Mouse (Mus musculus): ENCODE results near the gene Nadk2. TPM values are rescaled to one million over a fixed set of nuclear protein-coding genes. Genes with fewer than 3 reads are reported as not detected.

Nadk2 gene
- polyA plus RNA-seq (2015; fragmentation: Illumina TruSeq; extraction: RNeasy Lipid Tissue Mini Kit (QIAGEN cat#74804); ENCODE audit: insufficient read depth, low replicate concordance), result 27.6 TPM

DNA sequence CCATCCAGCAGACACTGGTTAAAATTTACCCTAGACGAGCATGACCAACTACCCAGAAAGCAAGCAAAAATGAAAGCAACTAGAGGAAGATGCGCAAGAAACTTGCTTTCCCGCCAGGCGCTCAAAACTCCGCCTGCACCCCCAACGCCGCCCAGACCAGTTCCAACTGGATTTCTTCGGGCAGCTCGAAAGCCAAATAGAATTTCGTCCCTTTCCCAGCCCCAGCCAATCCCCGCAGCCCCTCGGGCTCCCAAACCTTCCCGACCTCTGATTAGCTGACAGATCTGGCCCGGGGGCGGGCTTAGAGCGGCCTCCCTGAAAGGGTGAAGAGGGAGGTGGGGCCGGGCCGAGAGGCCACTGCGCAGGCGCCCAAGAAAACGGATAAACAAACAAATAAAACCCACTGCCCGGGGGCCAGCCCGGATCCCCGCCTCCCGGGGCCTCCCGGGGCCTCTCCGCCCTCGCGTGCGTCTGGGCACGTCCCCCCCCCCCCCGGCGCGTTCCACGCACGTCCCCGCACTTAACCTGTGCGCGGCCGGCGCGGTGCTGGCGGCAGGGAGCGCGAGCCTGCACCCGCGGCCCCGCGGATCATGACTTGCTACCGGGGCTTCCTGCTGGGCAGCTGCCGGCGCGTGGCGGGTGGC is at the start of gene Nadk2:
TSS of gene Nadk2 (plus strand) at position 349 of the 644 bp plus-strand sequence.

GRCm38 (mm10) chr15:9140252-9140680 is 69.2 kb downstream of the Nadk2 start, which contains the start of gene Lmbrd2:
Gene Lmbrd2, plus strand, starts transcription at chr15:9140550.

GRCm38 (mm10) chr15:9155325-9155724 is 84.3 kb downstream of the Nadk2 start, which contains the start of gene Skp2:
Gene Skp2, minus strand, starts transcription at chr15:9155425.

Other genes with a start within 250 kb of the Nadk2 start
- gene Ranbp3l, start 103.3 kb upstream of the Nadk2 start, polyA plus RNA-seq (2015; fragmentation: Illumina TruSeq; extraction: RNeasy Lipid Tissue Mini Kit (QIAGEN cat#74804); ENCODE audit: insufficient read depth, low replicate concordance), result 0.10 TPM
- gene Lmbrd2, start 69.3 kb downstream of the Nadk2 start, polyA plus RNA-seq (2015; fragmentation: Illumina TruSeq; extraction: RNeasy Lipid Tissue Mini Kit (QIAGEN cat#74804); ENCODE audit: insufficient read depth, low replicate concordance), result 20.3 TPM
- gene Skp2, start 84.2 kb downstream of the Nadk2 start, polyA plus RNA-seq (2015; fragmentation: Illumina TruSeq; extraction: RNeasy Lipid Tissue Mini Kit (QIAGEN cat#74804); ENCODE audit: insufficient read depth, low replicate concordance), result 11.7 TPM
- not detected for gene Ugt3a1, start 205.6 kb downstream of the Nadk2 start, polyA plus RNA-seq (2015; fragmentation: Illumina TruSeq; extraction: RNeasy Lipid Tissue Mini Kit (QIAGEN cat#74804); ENCODE audit: insufficient read depth, low replicate concordance)